Mouse (Mus musculus) kidney, postnatal 36 days (tissue): ENCODE measurements at regions not wholly inside any gene's neighbourhood (a gene's known extent, or its start where the extent isn't known, plus 50 kb on each side); places are given as distances from the start of the nearest gene placed in this dataset.

Experiments
- DNase-seq, 2 experiments: peaks; one replicate each; pipeline ENCODE4 v3.0.0; 2021 to 2022; ENCODE audit warnings: mixed read lengths in 2 of 2

DNA sequence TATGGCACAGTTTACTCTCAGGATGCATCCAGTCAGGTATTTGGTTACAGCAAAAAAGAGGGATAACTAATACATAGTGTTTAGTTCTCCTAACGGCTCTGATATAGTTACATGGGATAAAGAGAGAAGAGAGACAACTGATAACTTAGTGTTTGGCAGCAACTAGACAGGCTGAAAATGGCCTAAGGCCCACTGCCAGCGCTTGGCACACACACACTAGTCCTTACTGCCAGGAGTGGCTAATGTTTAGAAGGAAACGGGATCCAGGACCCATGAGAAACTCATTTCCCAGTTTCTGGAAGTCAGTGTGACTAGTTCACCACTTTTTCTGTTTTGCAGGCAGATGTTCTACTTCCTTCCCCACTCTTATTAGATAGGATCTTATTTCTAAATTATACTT lies 633.5 kb upstream of the Cylc2 start:
- DNase-seq = peak in 1 of 2 experiments; percentile 8

DNA sequence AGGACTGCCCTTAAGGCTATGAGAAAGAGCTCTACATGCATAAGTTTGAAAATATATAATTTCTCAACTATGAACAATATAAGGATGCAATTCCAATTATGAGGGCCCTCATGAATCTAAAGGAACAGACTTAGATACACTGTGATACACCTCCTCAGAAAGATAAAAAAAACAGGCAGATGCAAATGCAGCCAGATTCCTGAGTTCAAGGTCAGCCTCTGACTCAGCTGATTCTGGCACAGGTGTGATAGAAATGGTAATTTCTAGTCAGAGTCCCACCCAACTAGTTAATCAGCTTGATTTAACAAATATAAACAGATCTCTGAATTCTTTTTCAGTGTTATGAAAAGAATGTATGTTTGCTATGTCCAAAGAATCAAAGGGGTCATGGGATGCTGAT lies 595.8 kb upstream of the Cylc2 start:
- no peak for DNase-seq
